Mouse (Mus musculus) adrenal gland (tissue): ENCODE results near the gene Ptgir.

Source experiments
- intact Hi-C: fragments of 180-260 bp; cut with DNase I; formaldehyde crosslinking; loops from one replicate; pipeline ENCODE4 v1.15.1; 2025

Gene Ptgir

DNA sequence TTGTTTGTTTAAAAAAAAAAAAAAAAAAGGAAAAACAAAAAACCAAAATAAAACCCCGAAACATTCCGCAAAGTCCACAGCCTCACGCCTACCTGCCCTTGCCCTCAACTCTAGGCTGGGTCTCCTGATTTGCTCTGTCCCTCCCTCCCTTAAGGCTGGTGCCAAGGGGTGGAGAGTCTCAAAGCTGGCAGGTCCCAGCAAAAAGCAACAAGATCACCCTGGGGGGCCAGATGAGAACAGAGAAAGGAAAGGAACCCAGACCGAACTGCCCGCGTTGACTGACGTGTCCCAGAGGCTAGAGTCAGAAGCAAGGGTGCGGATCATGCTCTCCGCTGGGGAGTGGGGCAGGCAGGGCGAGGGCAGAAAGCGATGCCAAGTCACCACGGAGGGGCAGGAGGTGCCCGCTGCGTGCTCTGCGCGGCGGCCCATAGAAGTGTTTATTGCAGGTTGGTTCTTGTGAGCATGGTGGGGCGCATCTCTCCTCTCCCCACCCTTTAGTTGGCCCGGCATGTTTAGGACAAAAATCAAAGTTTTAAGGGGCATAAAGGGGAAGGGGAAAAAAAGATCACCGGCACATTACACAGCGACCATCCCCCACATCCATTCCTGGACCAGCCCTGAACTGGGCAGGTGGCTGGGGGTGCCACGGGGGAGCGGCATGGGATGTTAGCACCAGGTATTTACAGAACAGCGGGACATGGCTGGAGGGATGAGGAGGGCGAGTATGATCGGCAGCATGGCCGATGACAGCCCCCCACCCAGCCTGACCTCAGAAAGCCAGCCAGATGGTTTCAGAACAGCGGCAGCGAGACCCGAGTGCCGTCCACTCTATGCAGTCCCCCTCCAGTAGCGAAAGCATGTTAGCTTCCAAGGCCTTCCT is 9.4 kb downstream of the Ptgir start:
- intact Hi-C loops = no loop called here

DNA sequence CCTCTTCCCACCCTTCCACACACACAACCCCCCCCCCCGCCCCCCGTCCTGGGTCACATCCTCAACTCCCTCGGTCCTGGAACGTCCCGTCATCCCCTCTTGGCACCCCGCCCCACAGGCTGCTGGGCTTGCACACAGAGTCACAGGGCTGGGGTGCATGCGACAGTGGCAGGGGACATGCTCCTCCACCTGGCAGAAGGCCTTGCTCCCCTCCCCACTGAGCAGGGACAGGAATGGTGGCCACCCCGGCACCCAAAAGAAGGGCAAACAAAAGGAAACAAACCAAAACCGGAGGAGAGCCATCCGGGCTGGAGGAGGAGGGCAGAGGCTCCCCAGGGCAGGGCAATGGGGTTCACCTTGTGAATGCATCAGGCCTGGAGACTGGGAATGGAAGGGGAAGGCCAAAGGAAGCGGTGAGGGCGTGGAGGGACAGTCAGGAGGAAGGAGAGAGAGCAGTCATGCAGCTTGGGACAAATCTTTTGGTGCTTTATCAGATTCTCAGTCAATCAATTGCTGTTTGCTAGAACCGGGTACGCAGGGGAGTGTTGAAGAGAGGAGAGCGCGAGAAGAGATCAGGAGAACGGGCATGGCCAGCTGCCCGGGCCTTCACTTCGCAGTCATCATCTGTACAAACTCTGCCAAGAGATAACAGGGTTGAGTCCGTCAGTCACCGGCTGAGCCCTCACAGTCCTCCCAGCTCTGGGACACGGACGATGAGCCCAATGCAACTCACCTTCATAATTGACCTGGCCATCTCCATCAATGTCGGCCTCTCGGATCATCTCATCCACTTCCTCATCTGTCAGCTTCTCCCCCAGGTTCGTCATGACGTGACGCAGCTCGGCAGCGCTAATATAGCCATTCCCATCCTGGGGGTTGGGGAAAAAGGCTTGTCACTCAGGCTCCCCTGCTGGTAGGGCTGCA is 10.3 kb downstream of the Ptgir start:
- intact Hi-C loops = no loop called here

DNA sequence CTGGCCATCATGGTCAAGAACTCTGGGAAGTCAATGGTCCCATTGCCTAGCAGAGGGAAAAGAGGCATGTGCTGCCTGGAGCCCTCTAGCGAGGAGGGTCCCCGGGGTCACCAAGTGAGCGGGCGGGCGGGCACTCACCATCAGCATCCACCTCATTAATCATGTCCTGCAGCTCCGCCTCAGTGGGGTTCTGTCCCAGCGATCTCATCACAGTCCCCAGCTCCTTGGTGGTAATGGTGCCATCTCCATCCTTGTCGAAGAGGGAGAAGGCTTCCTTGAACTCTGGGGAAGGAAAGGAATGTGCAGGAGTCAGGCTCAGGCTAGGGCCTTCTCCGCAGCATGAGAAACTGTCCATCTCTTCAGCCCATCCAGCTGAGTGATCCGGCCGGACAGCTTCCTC is 11.2 kb downstream of the Ptgir start:
- intact Hi-C loops = no loop called here

DNA sequence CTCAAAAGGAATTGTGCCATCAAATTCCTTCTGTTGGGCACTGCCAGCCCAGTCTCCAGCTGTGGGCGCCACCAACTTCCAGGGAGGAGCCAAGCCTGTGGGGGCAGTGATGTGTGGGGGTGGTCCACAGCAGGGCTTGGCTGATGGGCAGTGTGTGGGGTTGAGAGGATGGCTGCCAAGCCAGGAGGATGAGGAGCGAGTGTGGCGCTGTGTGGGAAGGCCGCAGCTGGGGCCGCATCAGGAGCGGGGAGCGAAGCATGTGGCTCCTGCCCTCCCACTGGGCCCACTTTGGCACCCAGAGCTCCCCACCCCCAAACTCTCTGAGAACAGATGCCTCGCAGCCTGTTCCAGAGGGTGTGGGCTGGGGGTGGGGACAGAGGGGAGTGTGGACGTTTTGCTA is 11.7 kb downstream of the Ptgir start:
- intact Hi-C loops = no loop called here

DNA sequence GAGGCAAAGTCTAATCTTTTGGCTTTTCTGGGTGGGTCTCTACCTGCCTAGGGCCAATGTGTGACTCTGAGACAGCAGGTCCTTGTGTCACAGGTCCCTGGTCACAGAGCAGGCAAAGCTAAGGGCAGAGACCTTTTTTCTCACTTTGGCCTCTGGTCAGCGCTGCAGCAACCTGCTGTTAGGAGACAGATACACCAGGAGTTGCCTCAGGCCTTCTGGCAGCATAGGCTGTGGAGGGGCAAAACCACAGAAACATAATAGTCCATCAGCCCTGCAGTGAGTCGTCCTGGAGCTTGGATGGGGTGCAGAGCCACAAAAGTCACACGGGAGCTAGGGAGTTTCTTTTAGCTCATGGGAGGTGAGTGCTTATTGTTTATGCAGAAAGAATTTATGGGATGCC is 12.4 kb downstream of the Ptgir start:
- intact Hi-C loops = no loop called here

DNA sequence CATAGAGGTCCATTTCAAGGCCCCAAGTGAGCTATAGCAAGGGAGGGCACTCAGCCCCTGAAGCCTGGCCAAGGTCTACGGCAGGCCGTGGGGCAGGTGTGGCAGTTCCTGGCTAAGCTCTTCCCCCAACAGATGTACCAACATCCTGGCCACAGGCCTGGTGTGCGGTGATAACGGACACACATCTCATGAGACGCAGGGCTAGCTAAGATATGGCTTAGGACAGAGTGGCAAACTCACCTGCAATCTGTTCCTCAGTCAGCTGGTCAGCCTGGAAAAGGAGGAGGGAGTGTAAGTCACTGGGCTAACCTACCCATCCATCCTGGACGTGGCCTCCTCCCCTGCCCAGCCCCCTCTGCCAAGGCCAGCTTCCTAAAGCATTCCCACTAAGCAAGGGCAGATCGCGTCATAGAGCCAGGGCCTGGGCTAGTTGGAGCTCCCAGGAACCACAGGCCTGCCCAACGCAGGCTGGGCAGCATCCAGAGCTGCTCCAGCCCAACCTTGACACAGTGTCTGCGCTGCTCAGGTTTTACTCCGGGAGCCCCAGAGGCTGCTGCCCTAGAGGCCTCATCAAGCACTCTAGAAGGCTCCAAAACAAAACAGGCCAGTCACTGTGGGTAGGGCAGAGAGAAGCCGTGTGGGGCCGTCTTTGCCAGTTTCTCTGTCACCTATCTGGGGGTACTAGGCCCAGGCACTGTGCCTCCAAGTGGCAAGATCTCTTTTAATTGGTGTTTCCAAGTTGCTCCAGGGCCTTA is 13.3 kb downstream of the Ptgir start:
- intact Hi-C loops = no loop called here

DNA sequence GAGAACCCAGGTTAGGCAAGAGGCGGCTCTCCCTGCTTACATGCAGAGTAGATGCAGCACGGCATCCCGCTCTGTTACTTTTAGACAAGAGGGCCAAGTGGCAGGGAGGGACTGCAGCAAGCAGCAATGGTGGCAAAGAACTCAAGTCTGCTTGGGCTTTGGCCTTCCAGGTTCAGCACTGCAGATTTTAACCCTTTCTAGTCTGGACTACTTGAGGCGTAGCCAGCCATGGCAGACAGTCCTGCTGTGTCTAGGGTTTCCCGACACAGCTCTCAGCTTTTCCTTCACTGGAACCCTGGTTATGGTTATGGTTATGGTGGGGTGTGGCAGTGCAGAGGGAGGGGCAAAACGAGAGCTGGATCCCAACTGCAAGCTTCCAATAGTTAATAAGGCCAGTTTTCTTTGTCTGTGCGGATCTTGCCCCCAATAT is 13.9 kb downstream of the Ptgir start:
- intact Hi-C loops = no loop called here

DNA sequence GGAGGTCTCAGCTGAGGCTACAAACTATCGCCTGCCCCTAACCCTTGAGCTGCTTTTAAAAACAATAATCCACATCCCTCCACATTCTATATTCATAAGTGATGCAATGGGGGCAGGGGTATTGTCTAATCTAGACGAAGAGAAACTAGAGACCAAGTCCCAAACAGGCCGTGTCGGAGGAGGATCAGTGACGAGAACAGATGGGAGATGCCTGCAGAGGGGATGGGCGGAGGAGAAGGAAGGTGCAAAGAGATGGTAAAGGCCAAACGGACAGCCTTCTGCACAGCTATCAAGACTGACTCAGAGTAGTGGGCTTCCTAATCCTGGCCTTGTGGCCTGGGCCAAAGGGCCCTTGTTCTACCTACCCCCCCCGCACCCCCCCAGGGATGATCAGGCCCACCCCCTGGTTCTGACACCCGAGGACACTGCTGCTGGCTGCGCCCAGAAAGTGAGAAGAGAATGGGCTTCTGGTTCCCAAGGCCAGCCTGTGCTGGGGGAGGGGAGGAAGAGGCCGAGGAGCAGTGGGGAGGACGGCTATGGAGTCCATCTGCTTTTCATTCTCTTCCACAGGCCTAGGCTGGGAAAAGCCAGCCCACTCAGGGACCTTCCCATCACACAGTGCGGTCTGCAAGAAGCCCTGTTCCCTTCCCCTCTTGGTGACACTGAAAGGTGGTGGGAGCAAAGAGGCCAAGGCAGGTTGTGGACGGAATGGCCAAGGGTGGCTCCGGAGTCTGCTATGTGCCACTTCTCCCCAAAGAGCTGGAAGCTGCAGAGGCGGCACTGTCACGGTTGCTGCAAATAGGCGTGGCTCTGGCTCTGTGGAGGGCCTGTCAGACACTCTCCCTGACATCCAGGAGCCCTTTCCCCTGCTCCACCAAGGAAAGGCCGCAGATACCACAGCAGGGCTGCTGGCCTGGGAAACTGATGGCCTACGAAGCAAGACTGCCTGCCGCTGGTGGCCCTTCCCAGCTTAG is 14.8 kb downstream of the Ptgir start:
- intact Hi-C loops = no loop called here

DNA sequence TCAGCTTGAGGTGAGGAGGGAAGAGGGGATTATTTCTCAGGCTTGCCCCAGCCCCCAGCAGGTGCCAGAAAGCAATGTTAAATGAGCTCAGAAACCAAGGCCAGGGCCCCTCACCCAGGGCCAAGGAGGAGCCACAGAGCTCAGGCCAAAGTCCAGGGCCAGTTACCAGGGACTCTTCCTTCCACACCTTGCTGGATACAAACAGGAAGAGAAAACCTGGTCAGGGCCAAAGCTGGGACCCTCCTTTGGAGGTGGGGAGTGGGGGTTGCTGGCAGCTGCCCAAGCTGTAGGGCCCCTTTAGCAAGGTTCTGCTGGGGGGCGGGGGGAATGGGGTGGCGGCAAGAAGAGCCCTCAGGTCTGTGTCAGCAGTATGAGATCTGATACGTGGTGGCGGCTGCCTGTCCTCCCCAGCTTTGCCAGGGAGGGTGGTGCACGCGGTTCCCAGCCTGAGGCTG is 15.6 kb downstream of the Ptgir start:
- intact Hi-C loops = no loop called here

DNA sequence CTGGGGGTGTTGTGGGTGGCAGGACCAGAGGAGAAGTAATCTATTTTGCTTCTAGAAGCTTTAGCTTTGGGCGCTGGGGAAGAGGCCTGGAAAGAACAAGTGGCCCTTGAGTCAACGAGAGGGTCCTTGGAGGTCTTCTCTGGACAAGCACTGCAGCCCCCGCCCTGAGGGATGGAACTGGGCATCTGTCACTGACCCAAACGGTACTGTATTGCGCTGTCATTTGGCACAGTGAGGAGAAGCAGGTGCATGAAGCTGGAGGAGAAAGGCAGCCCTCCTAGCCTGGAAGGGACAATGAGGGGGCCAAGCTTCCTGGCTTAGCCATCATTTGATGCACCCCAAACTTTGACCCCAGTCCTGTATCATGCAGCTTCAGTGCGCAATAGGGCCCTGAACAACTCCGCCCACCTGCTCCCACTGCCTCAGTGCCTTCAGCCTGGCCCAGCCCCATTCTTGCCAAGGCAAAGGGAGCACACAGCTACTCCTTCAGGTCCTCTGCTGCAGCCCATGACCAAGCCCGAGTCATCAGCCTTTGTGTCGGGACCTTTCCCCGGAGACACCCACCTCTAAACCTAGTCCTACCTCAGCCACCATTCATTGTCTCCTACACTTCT is 16.2 kb downstream of the Ptgir start:
- intact Hi-C loops = no loop called here

DNA sequence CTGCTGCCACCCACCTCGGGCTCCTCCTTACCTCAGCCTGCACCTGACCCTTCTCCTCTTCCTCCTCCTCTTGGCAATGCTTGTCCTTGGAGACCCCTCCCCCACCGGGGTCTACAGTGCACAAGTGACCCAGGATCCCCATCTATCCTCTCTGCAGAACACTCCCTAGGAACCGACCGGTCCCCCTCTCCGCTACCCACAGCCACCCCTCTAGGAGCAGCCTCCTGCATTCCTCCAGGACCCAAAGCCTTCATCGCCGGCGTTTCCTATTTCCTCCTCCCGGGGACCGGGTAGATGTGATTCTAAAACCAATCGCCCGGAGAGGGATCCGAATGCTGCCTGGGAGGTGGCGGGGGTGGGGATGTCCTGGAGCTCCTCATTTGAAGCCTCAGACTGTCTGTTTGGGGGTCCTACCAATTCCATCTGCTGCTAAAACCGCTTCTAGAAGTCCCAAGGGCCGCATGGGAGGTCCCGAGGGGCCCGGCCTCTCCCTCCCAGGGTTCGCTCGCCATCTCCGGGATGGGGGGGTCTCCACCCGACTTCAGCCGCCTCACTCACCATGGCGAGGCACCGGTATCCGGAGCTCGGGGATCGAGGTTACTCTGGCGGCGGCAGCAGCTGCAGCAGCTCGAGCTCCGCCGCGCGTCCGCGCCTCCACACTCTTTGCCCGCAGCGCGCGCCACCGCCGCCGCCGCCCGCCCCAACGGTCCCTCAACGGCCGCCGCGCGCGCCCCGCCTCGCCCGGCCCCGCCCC is 17.2 kb downstream of the Ptgir start:
- intact Hi-C loops = no loop called here

DNA sequence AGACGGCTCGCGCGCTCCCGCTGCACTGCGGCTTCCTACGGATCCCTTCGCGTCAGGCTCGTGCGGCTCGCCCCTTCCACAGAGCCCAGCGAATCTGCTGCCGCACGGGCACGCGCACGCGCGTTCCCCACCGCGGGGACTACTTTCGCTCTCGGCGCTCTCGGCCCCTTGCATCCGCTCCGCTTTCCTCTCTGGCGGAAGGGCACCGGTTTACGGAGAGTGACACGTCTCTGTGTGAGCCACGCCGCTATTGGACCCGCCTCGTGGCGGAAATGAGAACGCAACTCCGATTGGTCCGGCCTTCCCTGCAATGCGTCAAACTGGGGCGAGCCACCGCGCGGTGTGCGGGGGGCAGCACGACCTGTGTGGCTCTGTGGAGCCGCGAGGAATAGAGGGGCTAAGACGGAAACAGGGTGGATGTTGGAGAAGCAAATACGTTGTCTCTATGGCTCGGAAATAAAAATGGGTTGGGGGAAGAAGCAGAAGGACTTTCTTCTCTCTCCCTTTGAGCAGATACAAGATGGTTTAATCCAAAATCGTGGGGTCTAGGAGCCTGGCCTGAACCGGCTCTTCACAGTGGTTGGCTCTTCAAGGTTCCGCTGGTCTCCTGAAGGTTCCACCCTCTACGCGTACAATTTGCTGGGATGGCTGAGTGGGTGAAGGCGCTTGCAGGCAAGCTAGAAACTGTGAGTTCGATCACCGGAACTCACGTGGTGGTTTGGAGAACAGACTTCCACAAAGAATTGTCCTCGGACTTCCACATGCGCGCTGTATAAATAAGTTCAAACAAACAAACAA is 17.9 kb downstream of the Ptgir start, which contains the start of gene Calm3:
Gene Calm3 (minus strand): TSS at position 78 of the 798 bp plus-strand sequence.
- intact Hi-C loops = no loop called here

DNA sequence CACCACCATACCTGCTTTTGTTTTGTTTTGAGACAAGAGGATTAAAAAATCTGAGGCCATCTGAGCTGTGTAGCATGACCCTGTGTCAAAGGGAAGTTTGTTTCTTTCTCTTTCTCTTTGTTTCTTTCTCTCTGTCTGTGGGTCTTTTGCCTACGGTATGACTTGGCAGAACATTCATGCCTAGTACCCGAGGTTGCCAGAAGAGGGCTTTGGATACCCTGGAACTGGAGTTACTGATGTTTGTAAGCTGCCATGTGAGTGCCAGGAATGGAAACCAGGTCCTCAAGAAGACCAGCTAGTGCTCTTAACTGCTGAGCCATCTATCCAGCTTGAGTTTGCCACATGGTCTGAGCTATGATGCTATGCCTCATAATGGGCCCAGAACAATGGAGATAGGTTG is 22.1 kb downstream of the Ptgir start:
- intact Hi-C loops = no loop called here

DNA sequence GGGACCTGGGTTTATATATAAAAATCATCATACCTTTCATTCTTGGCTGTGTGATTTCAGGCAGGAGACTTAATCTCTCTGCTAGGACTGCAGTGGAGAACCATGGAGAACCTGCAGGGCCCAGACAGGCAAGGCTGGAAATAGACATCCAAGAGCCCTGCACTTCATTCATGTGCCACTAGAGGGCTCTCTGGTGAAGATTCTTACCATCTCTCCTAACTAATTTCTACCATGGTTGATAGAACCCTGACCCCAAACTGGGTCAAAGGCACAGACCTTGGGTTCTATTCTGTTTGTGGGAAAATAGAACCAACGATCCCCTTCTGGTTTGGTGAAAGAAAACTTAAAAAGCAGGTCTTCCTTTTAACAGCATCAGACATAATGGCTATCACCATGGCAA is 24.6 kb downstream of the Ptgir start:
- intact Hi-C loops = no loop called here

DNA sequence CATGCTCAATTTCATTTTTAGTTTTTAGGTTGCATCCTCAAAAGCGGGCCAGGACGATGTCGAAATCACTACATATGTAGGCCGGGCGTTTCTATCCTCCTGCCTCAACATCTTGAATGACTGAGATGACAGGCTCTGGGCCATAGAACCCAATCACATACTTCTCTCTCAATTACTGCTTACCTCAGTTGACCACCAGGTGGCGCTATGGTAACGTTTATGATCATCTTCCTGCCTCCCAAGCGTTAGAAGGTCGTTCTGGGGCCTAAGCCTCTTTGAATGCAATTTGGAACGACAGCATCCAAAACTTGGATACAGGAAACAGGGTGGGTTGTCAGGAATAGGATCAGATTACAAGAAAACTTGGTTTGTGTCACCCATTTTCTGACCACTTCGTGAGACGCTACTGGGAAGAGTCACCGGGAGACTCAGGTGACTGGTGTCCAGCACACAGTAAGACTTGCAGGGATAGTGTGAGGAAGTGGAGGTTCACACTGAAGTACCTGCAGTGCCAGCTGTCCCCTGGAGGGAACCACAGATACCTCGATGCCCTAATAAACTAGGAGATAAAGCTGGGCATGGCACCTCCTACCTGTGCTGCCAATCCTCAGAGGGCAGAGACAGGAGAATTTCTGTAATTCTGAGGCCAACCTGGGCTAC is 25.8 kb downstream of the Ptgir start:
- intact Hi-C loops = loop anchor here (1.0 to 2.0 kb wide), 3 partner anchors 18 to 134 kb away; no protein-coding TSS in a partner anchor

DNA sequence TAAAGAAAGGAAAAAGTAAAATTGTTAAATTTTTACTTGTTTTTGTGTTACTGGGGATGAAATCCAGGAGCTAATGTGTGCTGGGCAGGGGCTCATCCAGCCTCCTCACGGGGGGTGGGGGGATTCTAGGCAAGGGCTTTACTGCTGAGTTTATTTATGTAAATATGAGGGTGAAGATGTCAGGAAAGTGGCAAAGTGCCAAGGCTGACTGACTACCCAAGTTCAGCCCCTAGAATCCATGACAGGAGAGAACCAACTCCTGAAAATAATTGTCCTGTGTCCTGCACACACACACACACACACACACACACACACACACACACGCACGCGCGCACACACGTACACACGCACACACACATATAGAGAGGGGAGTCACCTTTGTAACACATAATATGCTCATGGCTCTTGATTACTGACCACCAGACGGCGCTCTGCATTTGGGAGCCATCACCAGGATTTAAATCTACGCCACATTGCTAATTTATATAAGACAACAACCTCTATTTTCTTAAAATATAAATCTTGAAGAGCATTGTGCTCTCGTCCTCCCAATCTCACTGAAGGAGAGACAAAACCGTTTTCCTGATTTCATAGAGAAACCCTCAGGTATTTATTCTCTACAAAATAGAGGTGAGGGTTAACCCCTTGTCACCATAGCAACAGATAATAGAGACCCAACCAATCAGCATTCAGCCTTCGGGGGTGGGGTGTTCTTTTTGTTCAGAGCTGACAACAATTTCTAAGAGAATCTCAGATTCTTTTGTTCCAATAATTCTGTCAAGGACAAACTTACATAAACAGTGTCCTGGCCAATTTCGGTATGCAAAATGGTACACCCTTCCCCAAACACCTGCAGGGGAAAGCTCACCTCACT is 26.7 kb downstream of the Ptgir start:
- intact Hi-C loops = loop anchor here (1.0 to 2.0 kb wide), 3 partner anchors 17 to 133 kb away; no protein-coding TSS in a partner anchor
